Mouse (Mus musculus) myocyte (in vitro differentiated cells): ENCODE measurements at regions not wholly inside any gene's neighbourhood (a gene's known extent, or its start where the extent isn't known, plus 50 kb on each side); places are given as distances from the start of the nearest gene placed in this dataset.

Source experiments
- MAX ChIP-seq: IDR thresholded peaks from one replicate; pipeline ENCODE4 v1.6.1; 2011; ENCODE audit warnings: low read depth, mild to moderate bottlenecking, control low read depth
- POLR2A ChIP-seq: IDR thresholded peaks from one replicate; pipeline ENCODE4 v1.6.1; 2011; ENCODE audit warnings: low read depth, mild to moderate bottlenecking, control low read depth, moderate library complexity; ENCODE audit not compliant: insufficient read length

GRCm38 (mm10) chr1:185113687-185114086 lies 90.2 kb upstream of the Rab3gap2 start:
- no peak for TF ChIP-seq POLR2A
- no peak for TF ChIP-seq MAX
